In the genomic region with DNA sequence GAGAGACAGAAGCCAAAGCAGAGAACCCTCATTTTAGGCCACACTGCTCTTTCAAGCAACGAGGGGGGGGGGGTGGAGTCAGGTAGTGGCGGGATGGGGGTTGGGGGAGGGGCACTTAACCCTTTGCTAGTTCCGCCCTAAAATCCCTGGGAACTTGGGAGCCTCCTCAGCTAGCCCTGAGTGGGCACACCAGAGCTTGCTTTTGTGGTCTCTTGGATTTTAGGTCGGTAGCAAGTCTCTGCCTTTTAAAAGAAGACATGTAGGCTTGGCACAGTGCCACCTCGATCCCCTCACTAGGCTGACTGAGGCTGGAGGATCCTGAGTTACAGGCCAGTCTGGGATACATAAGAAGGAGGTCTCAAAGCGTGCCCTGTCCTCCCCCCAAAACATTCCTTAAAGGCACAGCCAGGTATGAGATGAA, we compare ENCODE assay signal across 9 mouse cellular contexts. TPM values are rescaled to one million over a fixed set of nuclear protein-coding genes. Genes with fewer than 3 reads are reported as not detected.
DNase-seq lines count a peak whose midpoint lies in the region; ATAC-seq and TF ChIP-seq lines count a peak whose summit lies in the region.
"Had no signal": no experiment of that assay in that cellular context is flagged by ENCODE, and none has a peak within 500 bp of the region (broad histone marks: within the 10 kb centered on the region; RNA-seq: fewer than 3 reads in every experiment).

No protein-coding gene starts in this region.

- TF ChIP-seq POLR2A in liver, adult 2 months (IDR thresholded peaks at IDR 0.05; ENCODE audit: extremely low read depth, insufficient read depth, low read length) = no peak

- no peaks in the 10 kb centered on the region for H3K9me3 ChIP-seq in lung, embryonic 16.5 days (ENCODE audit: control insufficient read depth, low read length)
- no peaks in the 10 kb centered on the region for H3K9me3 ChIP-seq in embryonic facial prominence, embryonic 11.5 days (replicated peaks; ENCODE audit: control insufficient read depth, low read length)
- no peaks in the 10 kb centered on the region for H3K9me3 ChIP-seq in hindbrain, embryonic 11.5 days (ENCODE audit: control insufficient read depth, low read length)
- no peaks in the 10 kb centered on the region for H3K9me3 ChIP-seq in stomach, embryonic 16.5 days (replicated peaks; ENCODE audit: control insufficient read depth, low read length)

- no peak overlapping the region for H3K4me3 ChIP-seq in lung, embryonic 16.5 days (ENCODE audit: low read length)
- H3K4me3 ChIP-seq in embryonic facial prominence, embryonic 11.5 days (ENCODE audit: low read depth, low read length) = peak overlapping the region; percentile 5; the same call in 1 of the 2 replicates
- no peak overlapping the region for H3K4me3 ChIP-seq in hindbrain, embryonic 11.5 days (ENCODE audit: low read depth, low read length)
- H3K4me3 ChIP-seq in liver, adult 2 months (ENCODE audit: insufficient read depth, low read depth, low read length) = no peak overlapping the region
- H3K4me3 ChIP-seq in stomach, embryonic 16.5 days (replicated peaks; ENCODE audit: low read length) = no peak overlapping the region; the same call in 1 of the 2 replicates

- H3K36me3 ChIP-seq in lung, embryonic 16.5 days (ENCODE audit: control insufficient read depth, insufficient read depth, low read length) = no peaks in the 10 kb centered on the region
- no peaks in the 10 kb centered on the region for H3K36me3 ChIP-seq in embryonic facial prominence, embryonic 11.5 days (replicated peaks; ENCODE audit: control insufficient read depth, insufficient read depth, low read depth, low read length)
- no peaks in the 10 kb centered on the region for H3K36me3 ChIP-seq in hindbrain, embryonic 11.5 days (ENCODE audit: control insufficient read depth, insufficient read depth, low read length)
- H3K36me3 ChIP-seq in liver, adult 2 months (ENCODE audit: control insufficient read depth, insufficient read depth, low read length) = no peaks in the 10 kb centered on the region
- no peaks in the 10 kb centered on the region for H3K36me3 ChIP-seq in stomach, embryonic 16.5 days (ENCODE audit: control insufficient read depth, insufficient read depth, low read length)

- H3K4me1 ChIP-seq in lung, embryonic 16.5 days (replicated peaks; ENCODE audit: control insufficient read depth, insufficient read depth, low read length) = peaks cover 45% of the 10 kb centered on the region
- peaks cover 12% of the 10 kb centered on the region; the same call in 1 of the 2 replicates for H3K4me1 ChIP-seq in embryonic facial prominence, embryonic 11.5 days (ENCODE audit: control insufficient read depth, insufficient read depth, low read length)
- peaks cover 16% of the 10 kb centered on the region for H3K4me1 ChIP-seq in hindbrain, embryonic 11.5 days (replicated peaks; ENCODE audit: control insufficient read depth, insufficient read depth, low read length)
- peaks cover 3% of the 10 kb centered on the region for H3K4me1 ChIP-seq in liver, adult 2 months (ENCODE audit: control insufficient read depth, insufficient read depth, low read length)
- peaks cover 38% of the 10 kb centered on the region for H3K4me1 ChIP-seq in stomach, embryonic 16.5 days (ENCODE audit: control insufficient read depth, insufficient read depth, low read length)

- 17% methylated on average over 6 of the region's 6 CpGs for WGBS in lung, embryonic 16.5 days
- WGBS in embryonic facial prominence, embryonic 11.5 days = 7% methylated on average over 6 of the region's 6 CpGs
- whole genome bisulfite sequencing in hindbrain, embryonic 11.5 days = 12% methylated on average over 6 of the region's 6 CpGs
- 35% methylated on average over 6 of the region's 6 CpGs for WGBS in liver, adult 2 months
- 19% methylated on average over 6 of the region's 6 CpGs for WGBS in stomach, embryonic 16.5 days

- no peaks in the 10 kb centered on the region for H3K79me2 ChIP-seq in liver, adult 2 months (ENCODE audit: control insufficient read depth, insufficient read depth, low read length)

- no peaks in the 10 kb centered on the region for H3K27me3 ChIP-seq in lung, embryonic 16.5 days (ENCODE audit: control insufficient read depth, insufficient read depth, low read depth, low read length)
- H3K27me3 ChIP-seq in embryonic facial prominence, embryonic 11.5 days (ENCODE audit: control insufficient read depth, insufficient read depth, low read length) = no peaks in the 10 kb centered on the region
- H3K27me3 ChIP-seq in hindbrain, embryonic 11.5 days (ENCODE audit: control insufficient read depth, insufficient read depth, low read length) = no peaks in the 10 kb centered on the region
- H3K27me3 ChIP-seq in liver, adult 2 months (ENCODE audit: control insufficient read depth, insufficient read depth, low read length) = no peaks in the 10 kb centered on the region
- no peaks in the 10 kb centered on the region for H3K27me3 ChIP-seq in stomach, embryonic 16.5 days (ENCODE audit: control insufficient read depth, insufficient read depth, low read length)
- H3K27me3 ChIP-seq: Patski had no signal

- H3K27ac ChIP-seq in lung, embryonic 16.5 days (ENCODE audit: low read length) = peak overlapping the region; percentile 93
- peak overlapping the region; percentile 83 for H3K27ac ChIP-seq in embryonic facial prominence, embryonic 11.5 days (replicated peaks; ENCODE audit: low read depth, low read length)
- H3K27ac ChIP-seq in hindbrain, embryonic 11.5 days (ENCODE audit: low read depth, low read length) = peak overlapping the region; percentile 86
- 0 out of 2 replicates have a peak overlapping the region, but pooled peaks have one; percentile 2 for H3K27ac ChIP-seq in liver, adult 2 months (replicated peaks; ENCODE audit: insufficient read depth, low read depth, low read length)
- peak overlapping the region; percentile 96 for H3K27ac ChIP-seq in stomach, embryonic 16.5 days (ENCODE audit: low read length)

- H3K9ac ChIP-seq in lung, embryonic 16.5 days (ENCODE audit: low read length) = peak overlapping the region; percentile 51
- peak overlapping the region; percentile 26 for H3K9ac ChIP-seq in embryonic facial prominence, embryonic 11.5 days (replicated peaks; ENCODE audit: low read length)
- peak overlapping the region; percentile 60 for H3K9ac ChIP-seq in hindbrain, embryonic 11.5 days (ENCODE audit: low read depth, low read length)
- H3K9ac ChIP-seq in liver, adult 2 months (ENCODE audit: low read depth, low read length) = no peak overlapping the region
- H3K9ac ChIP-seq in stomach, embryonic 16.5 days (ENCODE audit: low read length) = peak overlapping the region; percentile 38

- DNase-seq in lung, postnatal 25 days (ENCODE audit: low spot score) = no peak
- DNase-seq in embryonic facial prominence, embryonic 11.5 days (ENCODE audit: low spot score) = peak; percentile 72
- peak; percentile 60 for DNase-seq in hindbrain, embryonic 11.5 days (ENCODE audit: low spot score)
- DNase-seq in liver, adult 2 months (ENCODE audit: extremely low read depth, low read depth, low spot score) = no peak
- DNase-seq in layer of hippocampus, postnatal 10 days (ENCODE audit: low spot score in 2 of 2) = no peak
- DNase-seq in urinary bladder, postnatal 36 days (ENCODE audit: low spot score in 2 of 2) = no peak

- H3K4me2 ChIP-seq in lung, embryonic 16.5 days (ENCODE audit: low read depth, low read length) = peak overlapping the region; percentile 59
- peak overlapping the region; percentile 61; the same call in 1 of the 2 replicates for H3K4me2 ChIP-seq in embryonic facial prominence, embryonic 11.5 days (ENCODE audit: low read depth, low read length)
- peak overlapping the region; percentile 39 for H3K4me2 ChIP-seq in hindbrain, embryonic 11.5 days (replicated peaks; ENCODE audit: low read depth, low read length)
- H3K4me2 ChIP-seq in stomach, embryonic 16.5 days (ENCODE audit: low read depth, low read length) = peak overlapping the region; percentile 66

- no peak for TF ChIP-seq CTCF in liver, adult 2 months (IDR thresholded peaks at IDR 0.05; ENCODE audit: low read depth, low read length)

- ATAC-seq in lung, embryonic 16.5 days (ENCODE audit: low read depth) = no peak
- ATAC-seq in embryonic facial prominence, embryonic 11.5 days (replicated peaks; ENCODE audit: insufficient number of reproducible peaks, low FRiP score, low TSS enrichment, low read depth) = no peak
- ATAC-seq in hindbrain, embryonic 11.5 days (ENCODE audit: low FRiP score) = no peak
- ATAC-seq in stomach, embryonic 16.5 days (ENCODE audit: insufficient read depth, low FRiP score) = no peak
- ATAC-seq: Patski had no signal

RNA-seq across cellular contexts. Expression of a gene that starts 59.6 kb away (rescaled TPM):
- 8.5 and 9.6 TPM in 2 replicates for polyA plus RNA-seq in lung, embryonic 16.5 days (2015; fragmentation: Nextera tagmentation; extraction: Ambion mirVana)
- polyA plus RNA-seq in embryonic facial prominence, embryonic 11.5 days (2014; fragmentation: Nextera tagmentation; extraction: Ambion mirVana) = 4.4 TPM in 2 replicates
- 6.5 and 7.5 TPM in 2 replicates for polyA plus RNA-seq in hindbrain, embryonic 11.5 days (2014; fragmentation: Nextera tagmentation; extraction: Ambion mirVana)
- total RNA-seq in liver, adult 2 months (2014; rRNA removed) = 0.92 and 1.3 TPM in 2 replicates
- 0.34 and 0.64 TPM in 2 replicates for polyA plus RNA-seq in liver, adult 2 months (2012; rRNA removed)
- polyA plus RNA-seq in stomach, embryonic 16.5 days (2015; fragmentation: Nextera tagmentation; extraction: Ambion mirVana) = 4.7 and 5.0 TPM in 2 replicates
- total RNA-seq in layer of hippocampus, postnatal 10 days (2021) = 1 to 10 TPM; 6.5 to 7.2 TPM

Comparison
In these comparisons a context has a peak if more than half of its experiments do, and no peak if none do; other contexts are left out.
1. H3K27ac ChIP-seq: peak in every context shown above with its lines; median percentile 96 in stomach, embryonic 16.5 days; 93 in lung, embryonic 16.5 days; 86 in hindbrain, embryonic 11.5 days; 83 in embryonic facial prominence, embryonic 11.5 days; 2 in liver, adult 2 months.
2. DNase-seq: peak in embryonic facial prominence, embryonic 11.5 days (single experiment) and hindbrain, embryonic 11.5 days (single experiment); none in lung, postnatal 25 days (single experiment), liver, adult 2 months (single experiment), layer of hippocampus, postnatal 10 days (0 of 2) and urinary bladder, postnatal 36 days (0 of 2).
3. Peak in every context shown above with its lines, with median percentiles within 50 percentile points of each other: H3K4me2 ChIP-seq.